Mouse (Mus musculus) lung, embryonic 16.5 days (tissue): ENCODE measurements around the gene Rps18. TPM values are rescaled to one million over a fixed set of nuclear protein-coding genes. Genes with fewer than 3 reads are reported as not detected.
A peak's percentile ranks its signal among the peaks of the same experiment; 100 is the strongest.
"Not testable (repeated sequence)": the region's sequence is repeated elsewhere in the genome, so short reads cannot be mapped to it uniquely, and the experiment has no call there.

Source experiments
- ATAC-seq: fragments of 200-750 bp; cut with Nextera tagmentation; 2 replicates; pipeline ENCODE4 v1.8.0; 2017; ENCODE audit warnings: low read depth, mild to moderate bottlenecking, moderate library complexity
- H3K27ac ChIP-seq: fragments of 300-500 bp; sonication (generic); 2 replicates; pipeline ENCODE4 v1.5.1; 2014; ENCODE audit warnings: mild to moderate bottlenecking, control low read depth, low read length
- H3K27me3 ChIP-seq: fragments of 300-500 bp; sonication (generic); 2 replicates; pipeline ENCODE4 v1.6.1; 2014; ENCODE audit warnings: low read depth, low read length, mixed read lengths; ENCODE audit not compliant: control insufficient read depth, insufficient read depth
- H3K36me3 ChIP-seq: fragments of 300-500 bp; sonication (generic); 2 replicates; pipeline ENCODE4 v1.6.1; 2014; ENCODE audit warnings: low read length; ENCODE audit not compliant: control insufficient read depth, insufficient read depth
- H3K4me1 ChIP-seq: fragments of 300-500 bp; sonication (generic); replicated peaks from 2 replicates; pipeline ENCODE4 v1.6.1; 2014; ENCODE audit warnings: low read length, mixed read lengths; ENCODE audit not compliant: control insufficient read depth, insufficient read depth
- H3K4me2 ChIP-seq: fragments of 300-500 bp; sonication (generic); 2 replicates; pipeline ENCODE4 v1.6.1; 2014; ENCODE audit warnings: low read depth, low read length, control low read depth
- H3K4me3 ChIP-seq: fragments of 300-500 bp; sonication (generic); 2 replicates; pipeline ENCODE4 v1.5.1; 2014; ENCODE audit warnings: mild to moderate bottlenecking, low read length, control low read depth
- H3K9ac ChIP-seq: fragments of 300-500 bp; sonication (generic); 2 replicates; pipeline ENCODE4 v1.6.1; 2014; ENCODE audit warnings: low read length, control low read depth
- H3K9me3 ChIP-seq: fragments of 300-500 bp; sonication (generic); 2 replicates; pipeline ENCODE4 v1.6.1; 2016; ENCODE audit warnings: low read length; ENCODE audit not compliant: control insufficient read depth
- WGBS: fragments of 180-500 bp; shearing (Covaris S2); extraction: QIAGEN DNeasy Blood & Tissue Kit; methylation state at CpG from one replicate; pipeline ENCODE4 v1.1.7; 2014; 5-methylcytosine and 5-hydroxymethylcytosine counted together
- polyA plus RNA-seq: library from polyadenylated mRNA; unstranded; fragments of >200 nt; fragmentation: Nextera tagmentation; extraction: Ambion mirVana; gene quantifications from 2 replicates; pipeline ENCODE4 v1.2.1, GENCODE M21; 2015

Gene Rps18
- polyA plus RNA-seq: 1,739 and 1,825 TPM in 2 replicates

GRCm38 (mm10) chr17:33955555-33956214 lies at the start of gene Rps18, which contains the start of gene Vps52:
Gene Rps18 (minus strand): TSS chr17:33956001.
Gene Vps52 (plus strand): TSS chr17:33955812.
- no peaks in the 10 kb centered on the region for H3K9me3 ChIP-seq
- peaks cover 32% of the 10 kb centered on the region for H3K36me3 ChIP-seq
- peak; percentile 86 for ATAC-seq
- peak within 1 kb of the TSS; percentile 95 for H3K4me3 ChIP-seq
- WGBS: under 1% methylated on average over 50 of the region's 50 CpGs
- no peaks in the 10 kb centered on the region for H3K27me3 ChIP-seq
- H3K4me2 ChIP-seq: peak within 1 kb of the TSS; percentile 99
- peaks cover 37% of the 10 kb centered on the region for H3K4me1 ChIP-seq
- H3K27ac ChIP-seq: peak within 1 kb of the TSS; percentile 92
- H3K9ac ChIP-seq: peak within 1 kb of the TSS; percentile 99

GRCm38 (mm10) chr17:34003426-34003825 lies 47.6 kb upstream of the Rps18 start:
- ATAC-seq: no peak
- H3K27me3 ChIP-seq: peaks cover 16% of the 10 kb centered on the region
- H3K27ac ChIP-seq: no peak overlapping the region
- H3K9me3 ChIP-seq: no peaks in the 10 kb centered on the region
- no peak overlapping the region for H3K4me3 ChIP-seq
- no peak overlapping the region for H3K4me2 ChIP-seq
- no peak overlapping the region for H3K9ac ChIP-seq
- 8% methylated on average over 5 of the region's 5 CpGs for WGBS
- H3K36me3 ChIP-seq: no peaks in the 10 kb centered on the region
- H3K4me1 ChIP-seq: peaks cover 6% of the 10 kb centered on the region; the same call in 1 of the 2 replicates

GRCm38 (mm10) chr17:34000796-34001195 lies 45.0 kb upstream of the Rps18 start:
- WGBS: 42% methylated on average over 2 of the region's 2 CpGs
- not testable (repeated sequence) for ATAC-seq, H3K4me3 ChIP-seq, H3K36me3 ChIP-seq, H3K4me1 ChIP-seq, H3K9ac ChIP-seq, H3K9me3 ChIP-seq, H3K27ac ChIP-seq
- Histone ChIP-seq H3K4me2 (peak overlapping the region; percentile 94; the same call in 1 of the 2 replicates), H3K27me3 (peaks cover 18% of the 10 kb centered on the region)

- H3K9ac ChIP-seq: peak within 1 kb of the TSS; percentile 68
- no peak within 1 kb of the TSS for H3K27ac ChIP-seq
- H3K4me3 ChIP-seq: peak within 1 kb of the TSS; percentile 60
- peak; percentile 97 for ATAC-seq
- H3K9me3 ChIP-seq: no peaks in the 10 kb centered on the region
- H3K4me1 ChIP-seq: peaks cover 6% of the 10 kb centered on the region; the same call in 1 of the 2 replicates
- H3K36me3 ChIP-seq: no peaks in the 10 kb centered on the region
- peak within 1 kb of the TSS; percentile 94 for H3K4me2 ChIP-seq
- under 1% methylated on average over 24 of the region's 30 CpGs for WGBS
- H3K27me3 ChIP-seq: peaks cover 18% of the 10 kb centered on the region
Observed at GRCm38 (mm10) chr17:34000150-34000537, 44.3 kb upstream of the Rps18 start, which contains the start of gene H2-K1. Gene H2-K1 (minus strand): TSS chr17:34000347.

GRCm38 (mm10) chr17:33999341-34000149 lies 43.7 kb upstream of the Rps18 start:
- Histone ChIP-seq H3K4me3 (peak overlapping the region; percentile 60), H3K27me3 (peaks cover 18% of the 10 kb centered on the region), H3K36me3 (no peaks in the 10 kb centered on the region), H3K9me3 (no peaks in the 10 kb centered on the region), H3K4me2 (peak overlapping the region; percentile 94), H3K9ac (peak overlapping the region; percentile 68), H3K27ac (no peak overlapping the region), H3K4me1 (peaks cover 6% of the 10 kb centered on the region; the same call in 1 of the 2 replicates)
- 1% methylated on average over 86 of the region's 87 CpGs for WGBS
- ATAC-seq: peak; percentile 51

- 40% methylated on average over 5 of the region's 5 CpGs for WGBS
- H3K4me1 ChIP-seq, H3K9me3 ChIP-seq, H3K9ac ChIP-seq, H3K36me3 ChIP-seq, H3K4me3 ChIP-seq, H3K4me2 ChIP-seq, ATAC-seq, H3K27ac ChIP-seq: not testable (repeated sequence)
- H3K27me3 ChIP-seq: peaks cover 18% of the 10 kb centered on the region
Observed at GRCm38 (mm10) chr17:33998697-33999096, 42.9 kb upstream of the Rps18 start.

- H3K4me1 ChIP-seq, H3K9me3 ChIP-seq, H3K27ac ChIP-seq, H3K4me2 ChIP-seq, H3K4me3 ChIP-seq, ATAC-seq, H3K36me3 ChIP-seq, H3K9ac ChIP-seq: not testable (repeated sequence)
- H3K27me3 ChIP-seq: peaks cover 18% of the 10 kb centered on the region
- WGBS: 86% methylated on average over 2 of the region's 2 CpGs
Observed at GRCm38 (mm10) chr17:33997025-33997424, 41.2 kb upstream of the Rps18 start.

- H3K4me2 ChIP-seq: no peak overlapping the region
- H3K4me3 ChIP-seq: no peak overlapping the region
- no peak overlapping the region for H3K27ac ChIP-seq
- H3K9me3 ChIP-seq: no peaks in the 10 kb centered on the region
- ATAC-seq: no peak
- no peaks in the 10 kb centered on the region for H3K36me3 ChIP-seq
- no peak overlapping the region for H3K9ac ChIP-seq
- peaks cover 6% of the 10 kb centered on the region; the same call in 1 of the 2 replicates for H3K4me1 ChIP-seq
- H3K27me3 ChIP-seq: peaks cover 15% of the 10 kb centered on the region
- WGBS: 40% methylated on average over 3 of the region's 3 CpGs
Observed at GRCm38 (mm10) chr17:33995651-33996050, 39.9 kb upstream of the Rps18 start.

- no peak overlapping the region for H3K4me3 ChIP-seq
- H3K36me3 ChIP-seq: no peaks in the 10 kb centered on the region
- H3K27ac ChIP-seq: no peak overlapping the region
- H3K9me3 ChIP-seq: no peaks in the 10 kb centered on the region
- no peak for ATAC-seq
- H3K27me3 ChIP-seq: peaks cover 10% of the 10 kb centered on the region
- no peak overlapping the region for H3K4me2 ChIP-seq
- 84% methylated on average over 8 of the region's 8 CpGs for WGBS
- no peak overlapping the region for H3K9ac ChIP-seq
- H3K4me1 ChIP-seq: 0 out of 2 replicates have a peak, but pooled peaks cover 3% of the 10 kb centered on the region
Observed at GRCm38 (mm10) chr17:33994959-33995358, 39.2 kb upstream of the Rps18 start.
